Mouse (Mus musculus) lung, embryonic 14.5 days (tissue): Measurements from ENCODE around the gene Retreg1. TPM values are rescaled to one million over a fixed set of nuclear protein-coding genes. Genes with fewer than 3 reads are reported as not detected.

Experiments
- ATAC-seq: fragments of 200-750 bp; cut with Nextera tagmentation; 2 replicates; pipeline ENCODE4 v1.8.0; 2017; ENCODE audit warnings: mild to moderate bottlenecking, moderate TSS enrichment, moderate library complexity; ENCODE audit not compliant: insufficient read depth
- DNase-seq: peaks from one replicate; pipeline ENCODE4 v3.0.0-alpha.2; 2015
- H3K27ac ChIP-seq: fragments of 300-500 bp; sonication (generic); 2 replicates; pipeline ENCODE4 v1.5.1; 2014; ENCODE audit warnings: low read depth, mild to moderate bottlenecking, moderate library complexity
- H3K27me3 ChIP-seq: fragments of 300-500 bp; sonication (generic); 2 replicates; pipeline ENCODE4 v1.6.1; 2014; ENCODE audit warnings: low read length, control low read depth; ENCODE audit not compliant: insufficient read depth
- H3K36me3 ChIP-seq: fragments of 300-500 bp; sonication (generic); 2 replicates; pipeline ENCODE4 v1.6.1; 2014; ENCODE audit warnings: control low read depth; ENCODE audit not compliant: insufficient read depth
- H3K4me1 ChIP-seq: fragments of 300-500 bp; sonication (generic); 2 replicates; pipeline ENCODE4 v1.6.1; 2014; ENCODE audit warnings: antibody characterized with exemption, control low read depth; ENCODE audit not compliant: insufficient read depth
- H3K4me2 ChIP-seq: fragments of 300-500 bp; sonication (generic); 2 replicates; pipeline ENCODE4 v1.6.1; 2014; ENCODE audit warnings: mild to moderate bottlenecking
- H3K4me3 ChIP-seq: fragments of 300-500 bp; sonication (generic); 2 replicates; pipeline ENCODE4 v1.5.1; 2014; ENCODE audit warnings: low read depth, low read length
- H3K9ac ChIP-seq: fragments of 300-500 bp; sonication (generic); 2 replicates; pipeline ENCODE4 v1.6.1; 2014
- H3K9me3 ChIP-seq: fragments of 300-500 bp; sonication (generic); 2 replicates; pipeline ENCODE4 v1.6.1; 2016; ENCODE audit warnings: low read depth, low read length, control low read depth
- CTCF ChIP-seq: IDR thresholded peaks from 2 replicates; pipeline ENCODE4 v1.5.1; 2016; ENCODE audit warnings: antibody characterized with exemption, low read depth
- WGBS: fragments of 180-500 bp; shearing (Covaris S2); extraction: QIAGEN DNeasy Blood & Tissue Kit; methylation state at CpG from one replicate; pipeline ENCODE4 v1.1.7; 2014; 5-methylcytosine and 5-hydroxymethylcytosine counted together
- polyA plus RNA-seq: library from polyadenylated mRNA; unstranded; fragments of >200 nt; fragmentation: Nextera tagmentation; extraction: Ambion mirVana; gene quantifications from 2 replicates; pipeline ENCODE4 v1.2.1, GENCODE M21; 2014

The Retreg1 gene
- polyA plus RNA-seq, 1 experiment from 2014 or later: 5.0 TPM

DNA sequence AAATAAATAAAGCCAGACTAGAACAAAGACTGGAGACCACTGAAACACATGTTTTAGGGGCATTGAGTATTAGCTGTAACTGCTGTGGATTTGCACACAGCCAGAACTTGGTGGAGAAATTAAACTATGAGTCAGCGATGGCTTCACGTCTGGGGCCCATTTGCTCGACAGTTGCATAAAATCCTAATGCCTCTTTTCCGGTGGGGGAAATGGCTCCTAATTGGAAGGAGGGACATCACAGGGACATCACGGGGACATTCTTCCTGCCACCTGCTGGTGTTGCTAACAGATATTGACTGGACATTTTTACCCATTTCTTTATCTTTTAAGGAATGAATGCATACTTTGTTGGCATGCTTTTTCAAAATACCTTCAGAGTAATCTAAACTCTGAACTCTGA lies 26.1 kb downstream of the Retreg1 start:
- H3K4me3 ChIP-seq: no peak overlapping the region
- H3K4me1 ChIP-seq: no peaks in the 10 kb centered on the region
- TF ChIP-seq CTCF: no peak
- no peaks in the 10 kb centered on the region for H3K36me3 ChIP-seq
- H3K4me2 ChIP-seq: no peak overlapping the region
- H3K9ac ChIP-seq: no peak overlapping the region
- H3K9me3 ChIP-seq: no peaks in the 10 kb centered on the region
- WGBS: 61% methylated on average over 5 of the region's 5 CpGs
- ATAC-seq (no peak), DNase-seq (no peak)
- H3K27ac ChIP-seq: no peak overlapping the region
- no peaks in the 10 kb centered on the region for H3K27me3 ChIP-seq

- ATAC-seq (no peak), DNase-seq (no peak)
- no peak overlapping the region for H3K4me3 ChIP-seq
- H3K36me3 ChIP-seq: no peaks in the 10 kb centered on the region
- no peaks in the 10 kb centered on the region; the same call in 1 of the 2 replicates for H3K4me1 ChIP-seq
- H3K4me2 ChIP-seq: no peak overlapping the region
- TF ChIP-seq CTCF: no peak
- 92% methylated on average over 7 of the region's 7 CpGs for WGBS
- H3K27me3 ChIP-seq: no peaks in the 10 kb centered on the region
- no peak overlapping the region for H3K27ac ChIP-seq
- H3K9me3 ChIP-seq: no peaks in the 10 kb centered on the region
- H3K9ac ChIP-seq: no peak overlapping the region
Observed at GRCm38 (mm10) chr15:25871470-25871869, 28.5 kb downstream of the Retreg1 start.

- Histone ChIP-seq H3K9me3 (no peaks in the 10 kb centered on the region), H3K27me3 (no peaks in the 10 kb centered on the region), H3K27ac (no peak overlapping the region), H3K4me2 (no peak overlapping the region), H3K4me3 (no peak overlapping the region), H3K9ac (no peak overlapping the region), H3K36me3 (no peaks in the 10 kb centered on the region), H3K4me1 (no peaks in the 10 kb centered on the region; the same call in 1 of the 2 replicates)
- ATAC-seq: peak; percentile 66; the same call in 1 of the 2 replicates
- WGBS: 58% methylated on average over 9 of the region's 9 CpGs
- no peak for TF ChIP-seq CTCF
- no peak for DNase-seq
Observed at GRCm38 (mm10) chr15:25872118-25872517, 29.1 kb downstream of the Retreg1 start.

DNA sequence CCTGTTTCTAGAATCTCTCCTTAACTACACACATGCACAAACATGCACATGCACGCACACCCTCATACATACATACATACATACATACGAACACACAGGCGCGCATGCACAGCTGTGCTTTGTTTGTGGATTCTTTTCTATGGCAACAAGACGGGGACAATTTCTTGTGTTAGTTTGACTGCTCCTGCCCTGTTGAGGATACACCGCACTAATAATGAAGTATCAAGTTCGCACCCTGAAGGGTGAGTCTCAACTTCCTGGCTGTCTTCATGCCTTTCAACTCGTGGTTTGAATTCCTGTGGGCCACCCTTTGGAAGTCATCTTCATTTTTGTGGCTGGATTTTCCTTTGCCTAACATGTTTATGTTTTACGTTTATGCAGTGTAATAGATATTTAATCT lies 29.7 kb downstream of the Retreg1 start:
- ATAC-seq: no peak

GRCm38 (mm10) chr15:25873536-25873935 lies 30.6 kb downstream of the Retreg1 start:
- H3K4me2 ChIP-seq: no peak overlapping the region
- no peaks in the 10 kb centered on the region for H3K36me3 ChIP-seq
- TF ChIP-seq CTCF: no peak
- no peak overlapping the region for H3K9ac ChIP-seq
- DNase-seq (peak; percentile 29), ATAC-seq (no peak)
- no peaks in the 10 kb centered on the region for H3K9me3 ChIP-seq
- 54% methylated on average over 1 of the region's 1 CpGs for WGBS
- H3K4me1 ChIP-seq: peaks cover 3% of the 10 kb centered on the region; the same call in 1 of the 2 replicates
- H3K27ac ChIP-seq: no peak overlapping the region
- H3K27me3 ChIP-seq: no peaks in the 10 kb centered on the region
- no peak overlapping the region for H3K4me3 ChIP-seq

More for the DNA sequence above, 29.7 kb downstream of the Retreg1 start:
- Histone ChIP-seq H3K4me2 (no peak overlapping the region), H3K27ac (no peak overlapping the region), H3K4me3 (no peak overlapping the region), H3K4me1 (peaks cover 3% of the 10 kb centered on the region; the same call in 1 of the 2 replicates), H3K27me3 (no peaks in the 10 kb centered on the region), H3K9ac (no peak overlapping the region), H3K9me3 (no peaks in the 10 kb centered on the region), H3K36me3 (no peaks in the 10 kb centered on the region)
- 74% methylated on average over 9 of the region's 9 CpGs for WGBS
- DNase-seq: no peak
- TF ChIP-seq CTCF: no peak

GRCm38 (mm10) chr15:25876601-25877161 lies 33.7 kb downstream of the Retreg1 start:
- TF ChIP-seq CTCF: no peak
- 36% methylated on average over 15 of the region's 15 CpGs for WGBS
- no peaks in the 10 kb centered on the region for H3K36me3 ChIP-seq
- DNase-seq (peak; percentile 26), ATAC-seq (peak; percentile 39)
- no peaks in the 10 kb centered on the region for H3K27me3 ChIP-seq
- H3K4me1 ChIP-seq: peaks cover 3% of the 10 kb centered on the region; the same call in 1 of the 2 replicates
- no peak overlapping the region for H3K4me2 ChIP-seq
- no peak overlapping the region for H3K4me3 ChIP-seq
- no peak overlapping the region for H3K27ac ChIP-seq
- H3K9ac ChIP-seq: no peak overlapping the region
- H3K9me3 ChIP-seq: no peaks in the 10 kb centered on the region

- H3K27ac ChIP-seq: no peak overlapping the region
- no peaks in the 10 kb centered on the region for H3K27me3 ChIP-seq
- no peaks in the 10 kb centered on the region for H3K9me3 ChIP-seq
- H3K4me2 ChIP-seq: no peak overlapping the region
- 62% methylated on average over 7 of the region's 7 CpGs for WGBS
- peak; percentile 16 for DNase-seq
- H3K4me3 ChIP-seq: no peak overlapping the region
- H3K9ac ChIP-seq: no peak overlapping the region
- no peaks in the 10 kb centered on the region for H3K36me3 ChIP-seq
- H3K4me1 ChIP-seq: peaks cover 3% of the 10 kb centered on the region; the same call in 1 of the 2 replicates
- no peak for ATAC-seq
- TF ChIP-seq CTCF: no peak
Observed at GRCm38 (mm10) chr15:25877798-25878197, 34.8 kb downstream of the Retreg1 start.

DNA sequence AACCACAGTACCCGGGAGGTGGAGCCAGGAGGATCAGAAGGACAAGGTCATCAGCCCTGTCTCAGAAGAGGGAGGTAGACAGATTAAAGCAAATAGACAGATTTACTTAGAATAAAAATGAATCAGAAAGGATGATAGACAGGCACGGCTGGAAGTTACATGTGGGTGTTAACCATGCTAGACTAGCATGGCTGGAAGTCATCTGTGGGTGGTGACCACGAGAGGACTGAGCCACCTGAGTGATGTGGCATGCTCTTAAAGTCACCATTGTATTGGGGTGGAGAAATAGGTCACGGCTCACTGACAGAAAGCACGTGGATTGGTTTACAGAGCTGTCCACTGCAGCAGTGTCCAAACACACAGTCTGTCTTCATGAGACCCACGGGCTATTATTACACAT lies 36.2 kb downstream of the Retreg1 start:
- no peak overlapping the region for H3K9ac ChIP-seq
- ATAC-seq (no peak), DNase-seq (no peak)
- H3K4me3 ChIP-seq: no peak overlapping the region
- no peak overlapping the region for H3K27ac ChIP-seq
- peaks cover 6% of the 10 kb centered on the region; the same call in 1 of the 2 replicates for H3K4me1 ChIP-seq
- no peaks in the 10 kb centered on the region for H3K27me3 ChIP-seq
- no peaks in the 10 kb centered on the region for H3K36me3 ChIP-seq
- WGBS: 66% methylated on average over 6 of the region's 6 CpGs
- H3K9me3 ChIP-seq: no peaks in the 10 kb centered on the region
- TF ChIP-seq CTCF: no peak
- no peak overlapping the region for H3K4me2 ChIP-seq
